ENCODE assay signal across 15 mouse cellular contexts in the genomic region with DNA sequence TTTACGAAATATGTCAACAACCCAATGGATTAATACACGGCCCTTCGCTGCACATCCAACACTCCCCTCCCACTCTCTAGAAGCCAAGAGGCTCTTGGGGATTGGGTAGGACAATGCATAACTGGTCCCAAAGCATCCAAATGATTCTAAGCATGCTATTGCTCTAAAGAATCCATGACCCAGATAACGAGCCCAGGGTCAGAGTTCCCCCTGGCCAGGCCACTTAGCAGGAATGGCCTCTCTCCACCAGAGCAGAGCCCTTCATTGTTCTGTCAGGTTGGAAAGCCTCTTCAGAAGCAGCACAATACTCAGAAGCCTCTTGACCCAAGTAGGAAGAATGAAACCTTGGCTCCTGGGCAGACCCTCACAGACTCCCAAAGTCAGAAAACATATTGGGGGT. TPM values are rescaled to one million over a fixed set of nuclear protein-coding genes. Genes with fewer than 3 reads are reported as not detected.
A peak's percentile ranks its signal among the peaks of the same experiment; 100 is the strongest.
DNase-seq lines count a peak whose midpoint lies in the region; ATAC-seq and TF ChIP-seq lines count a peak whose summit lies in the region.
"Had no signal": no experiment of that assay in that cellular context is flagged by ENCODE, and none has a peak within 500 bp of the region (broad histone marks: within the 10 kb centered on the region; RNA-seq: fewer than 3 reads in every experiment).

No protein-coding gene starts in this region.

- TF ChIP-seq CTCF in kidney, adult 2 months (conservative IDR thresholded peaks at IDR 0.05; ENCODE audit: insufficient read depth, insufficient read length, low read depth, low read length): no peak
- no peak for TF ChIP-seq CTCF in left cerebral cortex, adult 2 months (IDR thresholded peaks at IDR 0.05)

- H3K79me2 ChIP-seq in myocyte (ENCODE audit: control insufficient read depth, insufficient read depth): peaks cover 71% of the 10 kb centered on the region

- no peak overlapping the region for H3K9ac ChIP-seq in hindbrain, embryonic 12.5 days
- no peak overlapping the region for H3K9ac ChIP-seq in lung, embryonic 15.5 days
- H3K9ac ChIP-seq: liver, embryonic 14.5 days; stomach, embryonic 15.5 days had no signal

- no peak for TF ChIP-seq POLR2A in kidney, adult 2 months (IDR thresholded peaks at IDR 0.05; ENCODE audit: low read depth, low read length)
- no peak for TF ChIP-seq POLR2A in myocyte (IDR thresholded peaks at IDR 0.05; ENCODE audit: insufficient read length, low read depth)

- H3K4me3 ChIP-seq in kidney, adult 2 months (ENCODE audit: insufficient read depth, low read depth, low read length): no peak overlapping the region
- no peak overlapping the region for H3K4me3 ChIP-seq in hindbrain, embryonic 12.5 days
- no peak overlapping the region for H3K4me3 ChIP-seq in lung, embryonic 15.5 days
- no peak overlapping the region for H3K4me3 ChIP-seq in myocyte
- H3K4me3 ChIP-seq in left cerebral cortex, adult 2 months: no peak overlapping the region
- H3K4me3 ChIP-seq: layer of hippocampus, adult 2 months; stomach, embryonic 15.5 days had no signal

- DNase-seq in kidney, adult 2 months: no peak
- no peak for DNase-seq in kidney, adult 9 months
- no peak for DNase-seq in frontal cortex, postnatal 36 days (ENCODE audit: low spot score in 2 of 2)
- DNase-seq in left cerebral cortex, adult 2 months (ENCODE audit: extremely low spot score in 1 of 2, low spot score in 2 of 2): no peak
- DNase-seq: right cerebral cortex, postnatal 25 days; thymus, postnatal 36 days had no signal

- WGBS in kidney, adult 2 months: 70% methylated on average over 4 of the region's 4 CpGs
- WGBS in hindbrain, embryonic 12.5 days: 38% methylated on average over 4 of the region's 4 CpGs
- WGBS in lung, embryonic 15.5 days: 49% methylated on average over 4 of the region's 4 CpGs

- peak overlapping the region; percentile 42; the same call in 1 of the 2 replicates for H3K27ac ChIP-seq in kidney, adult 2 months (ENCODE audit: insufficient read depth, low read depth, low read length)
- peak overlapping the region; percentile 60; the same call in 1 of the 2 replicates for H3K27ac ChIP-seq in hindbrain, embryonic 12.5 days
- peak overlapping the region; percentile 35; the same call in 1 of the 2 replicates for H3K27ac ChIP-seq in lung, embryonic 15.5 days
- H3K27ac ChIP-seq in left cerebral cortex, adult 2 months: no peak overlapping the region
- H3K27ac ChIP-seq: layer of hippocampus, adult 2 months; liver, embryonic 14.5 days; stomach, embryonic 15.5 days had no signal

- no peaks in the 10 kb centered on the region for H3K9me3 ChIP-seq in hindbrain, embryonic 12.5 days (replicated peaks)
- no peaks in the 10 kb centered on the region for H3K9me3 ChIP-seq in lung, embryonic 15.5 days
- H3K9me3 ChIP-seq: stomach, embryonic 15.5 days had no signal

- intact Hi-C loops in left cerebral cortex, adult 2 months (cut with DNase I): no loop called here

- no peak for ATAC-seq in hindbrain, embryonic 12.5 days (ENCODE audit: low FRiP score)
- ATAC-seq in lung, embryonic 15.5 days (ENCODE audit: borderline replicate concordance, extremely low read depth, low FRiP score, low TSS enrichment): no peak
- ATAC-seq: CD4-positive, CD25-positive, alpha-beta regulatory T cell, adult 4 months; inflammation-experienced regulatory T-cells, adult 6 months had no signal

- H3K4me2 ChIP-seq in hindbrain, embryonic 12.5 days (replicated peaks): peak overlapping the region; percentile 8; the same call in 1 of the 2 replicates
- no peak overlapping the region for H3K4me2 ChIP-seq in lung, embryonic 15.5 days
- peak overlapping the region; percentile 18 for H3K4me2 ChIP-seq in myocyte (ENCODE audit: low read depth)
- H3K4me2 ChIP-seq: stomach, embryonic 15.5 days had no signal

- H3K4me1 ChIP-seq in kidney, adult 2 months (ENCODE audit: control insufficient read depth, insufficient read depth, low read length): peaks cover 13% of the 10 kb centered on the region; the same call in 1 of the 2 replicates
- peaks cover 21% of the 10 kb centered on the region for H3K4me1 ChIP-seq in hindbrain, embryonic 12.5 days
- peaks cover 27% of the 10 kb centered on the region for H3K4me1 ChIP-seq in lung, embryonic 15.5 days

- H3ac ChIP-seq in myocyte (ENCODE audit: control insufficient read depth, insufficient read length): no peak overlapping the region

- no peaks in the 10 kb centered on the region for H3K36me3 ChIP-seq in kidney, adult 2 months (ENCODE audit: control insufficient read depth, insufficient read depth, low read length)
- H3K36me3 ChIP-seq in hindbrain, embryonic 12.5 days: no peaks in the 10 kb centered on the region
- no peaks in the 10 kb centered on the region for H3K36me3 ChIP-seq in lung, embryonic 15.5 days
- H3K36me3 ChIP-seq in myocyte (ENCODE audit: control insufficient read depth, insufficient read depth): no peaks in the 10 kb centered on the region
- H3K36me3 ChIP-seq: stomach, embryonic 15.5 days had no signal

- H3K27me3 ChIP-seq in kidney, adult 2 months (replicated peaks; ENCODE audit: control insufficient read depth, insufficient read depth, low read length): no peaks in the 10 kb centered on the region
- H3K27me3 ChIP-seq in hindbrain, embryonic 12.5 days: peaks cover 16% of the 10 kb centered on the region
- no peaks in the 10 kb centered on the region for H3K27me3 ChIP-seq in lung, embryonic 15.5 days
- H3K27me3 ChIP-seq in myocyte (ENCODE audit: control insufficient read depth, insufficient read depth, insufficient read length): no peaks in the 10 kb centered on the region
- H3K27me3 ChIP-seq: Patski; stomach, embryonic 15.5 days had no signal

TF ChIP-seq in myocyte, 11 proteins besides CTCF, POLR2A, EP300 and RAD21:
- no peak for TF ChIP-seq MAX (IDR thresholded peaks at IDR 0.05; ENCODE audit: low read depth)
- no peak for TF ChIP-seq TCF3 (IDR thresholded peaks at IDR 0.05; ENCODE audit: insufficient read length, low read depth)
- TF ChIP-seq SRF (IDR thresholded peaks at IDR 0.05; ENCODE audit: control insufficient read depth, insufficient read length, low read depth): no peak
- TF ChIP-seq MYOD1 (IDR thresholded peaks at IDR 0.05; ENCODE audit: control insufficient read depth in 1 of 3, insufficient read length in 2 of 3, low read depth in 2 of 3): no peak
- no peak for TF ChIP-seq REST (IDR thresholded peaks at IDR 0.05; ENCODE audit: insufficient read depth, insufficient read length)
- TF ChIP-seq E2F4 (IDR thresholded peaks at IDR 0.05; ENCODE audit: insufficient read depth): no peak
- no peak for TF ChIP-seq USF1 (IDR thresholded peaks at IDR 0.05; ENCODE audit: low read depth)
- TF ChIP-seq TCF12 (IDR thresholded peaks at IDR 0.05; ENCODE audit: insufficient read depth, poor library complexity, severe bottlenecking): no peak

RNA-seq across cellular contexts. Expression of a gene that starts 22.1 kb away (rescaled TPM):
- polyA plus RNA-seq in kidney, adult 2 months (2012; rRNA removed): 44.6 and 51.0 TPM in 2 replicates
- polyA plus RNA-seq in hindbrain, embryonic 12.5 days (2016; fragmentation: Nextera tagmentation; extraction: Ambion mirVana): 15.9 and 18.3 TPM in 2 replicates
- polyA plus RNA-seq in lung, embryonic 15.5 days (2015; fragmentation: Nextera tagmentation; extraction: Ambion mirVana): 24.1 and 25.1 TPM in 2 replicates
- 19.0 TPM for polyA plus RNA-seq in myocyte (2012; fragmentation: generic; extraction: Trizol)
- 10 to 100 TPM; 51.3 to 61.8 TPM for total RNA-seq in left cerebral cortex, adult 2 months (2021)
